Mouse (Mus musculus): ENCODE results near the gene Rab8a.

Gene Rab8a

DNA sequence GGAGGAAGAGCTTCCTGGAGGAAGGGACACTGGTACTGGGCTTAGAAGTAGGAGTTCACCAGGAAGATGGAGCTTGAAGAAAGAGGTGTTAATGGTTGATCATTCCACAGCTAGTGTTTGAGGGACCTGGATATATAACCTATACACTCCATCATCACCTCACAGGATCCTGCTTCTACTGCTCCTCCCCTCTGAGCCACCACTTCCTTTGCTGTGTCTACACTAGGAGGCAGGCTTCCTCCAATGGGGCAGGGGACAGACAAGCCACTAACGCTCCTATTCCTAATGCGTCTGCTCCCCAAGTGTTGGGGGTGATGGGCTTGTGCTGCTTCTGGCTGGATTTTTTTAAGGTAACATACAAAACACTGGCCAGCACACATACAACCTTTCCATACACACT is 49.7 kb downstream of the Rab8a start:
- DNase-seq (ENCODE audit: low read depth, low spot score): no peak

GRCm38 (mm10) chr8:72211846-72212245 is 50.8 kb downstream of the Rab8a start:
- no peak for DNase-seq (ENCODE audit: low read depth, low spot score)

GRCm38 (mm10) chr8:72212751-72213150 is 51.8 kb downstream of the Rab8a start, which contains the start of gene Cib3:
Gene Cib3 (minus strand): TSS chr8:72212837.
- no peak for DNase-seq (ENCODE audit: low read depth, low spot score)

- DNase-seq (ENCODE audit: low read depth, low spot score): no peak
Observed at GRCm38 (mm10) chr8:72213536-72213935, 52.5 kb downstream of the Rab8a start, which contains the start of gene Gm11034. Gene Gm11034 (minus strand): TSS chr8:72213636.

DNA sequence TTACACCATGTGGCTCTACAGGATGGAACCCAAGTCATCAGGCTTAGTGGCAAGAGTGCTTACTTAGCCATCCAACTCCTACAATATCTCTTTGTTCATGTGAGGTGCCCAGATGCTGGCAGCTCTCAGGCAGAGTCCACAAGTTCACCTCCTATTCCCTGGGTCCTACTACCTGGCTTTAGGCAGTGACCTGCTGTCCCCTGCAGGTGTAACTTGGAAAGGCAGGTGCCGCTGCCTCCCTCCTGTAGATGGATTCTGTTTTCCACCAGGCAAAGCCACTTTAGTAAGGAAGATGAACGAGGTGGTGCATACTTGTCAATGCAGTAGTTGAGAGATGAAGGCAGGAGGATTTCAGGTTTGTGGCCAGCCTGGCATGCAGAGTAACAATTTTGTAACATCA is 54.1 kb downstream of the Rab8a start:
- DNase-seq (ENCODE audit: low read depth, low spot score): peak; percentile 26

GRCm38 (mm10) chr8:72215871-72216270 is 54.9 kb downstream of the Rab8a start:
- no peak for DNase-seq (ENCODE audit: low read depth, low spot score)

- DNase-seq (ENCODE audit: low read depth, low spot score): peak; percentile 10
Observed at GRCm38 (mm10) chr8:72218781-72219540, 58.0 kb downstream of the Rab8a start.

GRCm38 (mm10) chr8:72219541-72220363 is 58.8 kb downstream of the Rab8a start, which contains the start of gene Fam32a:
Gene Fam32a (plus strand): TSS chr8:72219730.
- DNase-seq (ENCODE audit: low read depth, low spot score): peak; percentile 99

DNA sequence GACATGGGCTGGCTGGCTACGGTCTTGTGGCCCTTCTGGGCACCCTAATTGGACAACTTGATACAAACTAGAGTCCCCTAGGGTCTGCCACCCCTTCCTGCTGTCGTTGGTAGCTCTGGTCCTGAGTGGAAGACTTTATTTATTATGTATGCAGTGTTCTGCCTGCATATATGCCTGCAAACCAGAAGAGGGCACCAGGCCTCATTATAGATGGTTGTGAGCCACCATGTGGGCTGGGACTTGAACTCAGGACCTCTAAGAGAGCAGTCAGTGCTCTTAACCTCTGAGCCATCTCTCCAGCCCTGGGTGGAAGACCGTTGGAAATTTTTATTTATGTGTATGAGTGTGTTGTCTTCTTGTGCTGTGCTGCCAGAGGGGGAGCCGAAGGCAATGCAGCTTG is 59.8 kb downstream of the Rab8a start:
- DNase-seq (ENCODE audit: low read depth, low spot score): peak; percentile 41

- DNase-seq (ENCODE audit: low read depth, low spot score): no peak
Observed at GRCm38 (mm10) chr8:72222656-72223055, 61.7 kb downstream of the Rab8a start.

Measured in R1 (cell line).